Mouse (Mus musculus) lung, embryonic 16.5 days (tissue): ENCODE data around the gene Hspb9. TPM values are rescaled to one million over a fixed set of nuclear protein-coding genes. Genes with fewer than 3 reads are reported as not detected.

ENCODE experiments used
- ATAC-seq: fragments of 200-750 bp; cut with Nextera tagmentation; 2 replicates; pipeline ENCODE4 v1.8.0; 2017; ENCODE audit warnings: low read depth, mild to moderate bottlenecking, moderate library complexity
- H3K27ac ChIP-seq: fragments of 300-500 bp; sonication (generic); 2 replicates; pipeline ENCODE4 v1.5.1; 2014; ENCODE audit warnings: mild to moderate bottlenecking, control low read depth, low read length
- H3K27me3 ChIP-seq: fragments of 300-500 bp; sonication (generic); 2 replicates; pipeline ENCODE4 v1.6.1; 2014; ENCODE audit warnings: low read depth, low read length, mixed read lengths; ENCODE audit not compliant: control insufficient read depth, insufficient read depth
- H3K36me3 ChIP-seq: fragments of 300-500 bp; sonication (generic); 2 replicates; pipeline ENCODE4 v1.6.1; 2014; ENCODE audit warnings: low read length; ENCODE audit not compliant: control insufficient read depth, insufficient read depth
- H3K4me1 ChIP-seq: fragments of 300-500 bp; sonication (generic); replicated peaks from 2 replicates; pipeline ENCODE4 v1.6.1; 2014; ENCODE audit warnings: low read length, mixed read lengths; ENCODE audit not compliant: control insufficient read depth, insufficient read depth
- H3K4me2 ChIP-seq: fragments of 300-500 bp; sonication (generic); 2 replicates; pipeline ENCODE4 v1.6.1; 2014; ENCODE audit warnings: low read depth, low read length, control low read depth
- H3K4me3 ChIP-seq: fragments of 300-500 bp; sonication (generic); 2 replicates; pipeline ENCODE4 v1.5.1; 2014; ENCODE audit warnings: mild to moderate bottlenecking, low read length, control low read depth
- H3K9ac ChIP-seq: fragments of 300-500 bp; sonication (generic); 2 replicates; pipeline ENCODE4 v1.6.1; 2014; ENCODE audit warnings: low read length, control low read depth
- H3K9me3 ChIP-seq: fragments of 300-500 bp; sonication (generic); 2 replicates; pipeline ENCODE4 v1.6.1; 2016; ENCODE audit warnings: low read length; ENCODE audit not compliant: control insufficient read depth
- WGBS: fragments of 180-500 bp; shearing (Covaris S2); extraction: QIAGEN DNeasy Blood & Tissue Kit; methylation state at CpG from one replicate; pipeline ENCODE4 v1.1.7; 2014; 5-methylcytosine and 5-hydroxymethylcytosine counted together
- polyA plus RNA-seq: library from polyadenylated mRNA; unstranded; fragments of >200 nt; fragmentation: Nextera tagmentation; extraction: Ambion mirVana; gene quantifications from 2 replicates; pipeline ENCODE4 v1.2.1, GENCODE M21; 2015

Gene Hspb9
- not detected in 2 replicates for polyA plus RNA-seq

DNA sequence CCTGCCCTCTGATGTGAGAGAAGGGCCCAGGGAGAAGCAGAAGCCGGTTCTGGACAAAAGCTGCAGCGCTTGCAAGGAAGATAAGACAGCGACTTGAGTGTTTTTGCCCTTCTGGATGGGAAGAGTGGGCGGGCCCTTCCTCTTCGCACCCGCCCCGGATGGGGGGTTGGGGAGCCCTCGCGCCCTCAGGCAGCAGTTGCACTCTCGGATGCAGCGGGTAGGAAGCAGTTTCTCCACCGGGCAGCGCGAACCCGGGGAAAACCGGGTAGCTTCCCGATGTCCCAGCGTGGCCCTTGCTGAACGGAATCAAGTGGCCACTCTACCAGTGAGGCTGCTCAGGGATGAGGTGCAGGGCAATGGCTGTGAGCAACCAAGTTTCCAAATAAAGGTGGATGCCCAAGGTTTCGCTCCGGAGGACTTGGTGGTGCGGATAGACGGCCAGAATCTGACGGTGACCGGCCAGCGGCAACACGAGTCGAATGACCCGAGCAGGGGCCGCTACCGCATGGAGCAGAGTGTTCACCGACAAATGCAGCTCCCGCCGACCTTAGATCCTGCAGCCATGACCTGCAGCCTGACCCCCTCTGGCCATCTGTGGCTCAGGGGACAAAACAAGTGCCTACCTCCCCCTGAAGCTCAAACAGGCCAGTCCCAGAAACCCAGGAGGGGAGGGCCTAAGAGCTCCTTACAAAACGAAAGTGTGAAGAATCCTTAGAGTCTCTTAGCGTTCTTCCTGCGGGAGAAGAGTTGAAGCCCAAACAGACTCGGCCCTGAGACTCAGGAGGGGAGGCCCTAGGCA lies at the start of gene Hspb9:
Gene Hspb9, plus strand, starts transcription at position 116 of the 799 bp plus-strand sequence.
- peak; percentile 43 for ATAC-seq
- no peaks in the 10 kb centered on the region for H3K9me3 ChIP-seq
- peak within 1 kb of the TSS; percentile 59 for H3K9ac ChIP-seq
- peak within 1 kb of the TSS; percentile 41 for H3K4me3 ChIP-seq
- peak within 1 kb of the TSS; percentile 85 for H3K27ac ChIP-seq
- 8% methylated on average over 38 of the region's 38 CpGs for WGBS
- H3K36me3 ChIP-seq: peaks cover 18% of the 10 kb centered on the region
- peak within 1 kb of the TSS; percentile 68 for H3K4me2 ChIP-seq
- H3K4me1 ChIP-seq: peaks cover 26% of the 10 kb centered on the region
- no peaks in the 10 kb centered on the region for H3K27me3 ChIP-seq

DNA sequence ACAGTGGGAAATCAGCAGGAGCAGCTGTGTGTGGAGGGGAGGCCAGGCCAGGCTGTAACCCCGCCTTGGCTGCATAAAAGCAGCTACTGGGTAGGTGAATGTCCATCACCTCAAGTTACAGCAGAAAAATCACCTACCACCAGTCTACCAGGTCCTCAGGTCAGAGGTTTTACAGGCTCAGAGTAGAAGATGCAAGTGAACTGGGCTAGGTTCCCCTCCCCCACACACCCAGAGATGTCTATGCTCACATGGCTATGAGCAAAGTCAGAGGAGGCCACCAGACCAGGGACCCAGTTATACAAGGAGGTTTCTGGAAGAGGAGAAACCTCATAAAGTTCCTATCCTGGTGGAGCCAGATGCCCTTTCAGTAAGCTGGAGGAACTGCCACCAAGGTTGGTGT lies 42.6 kb upstream of the Hspb9 start:
- H3K9ac ChIP-seq: no peak overlapping the region
- H3K4me2 ChIP-seq: no peak overlapping the region
- no peak overlapping the region for H3K27ac ChIP-seq
- H3K36me3 ChIP-seq: no peaks in the 10 kb centered on the region
- H3K4me3 ChIP-seq: no peak overlapping the region
- H3K9me3 ChIP-seq: no peaks in the 10 kb centered on the region
- ATAC-seq: no peak
- 44% methylated on average over 1 of the region's 1 CpGs for WGBS
- H3K4me1 ChIP-seq: no peaks in the 10 kb centered on the region
- peaks cover 9% of the 10 kb centered on the region for H3K27me3 ChIP-seq

DNA sequence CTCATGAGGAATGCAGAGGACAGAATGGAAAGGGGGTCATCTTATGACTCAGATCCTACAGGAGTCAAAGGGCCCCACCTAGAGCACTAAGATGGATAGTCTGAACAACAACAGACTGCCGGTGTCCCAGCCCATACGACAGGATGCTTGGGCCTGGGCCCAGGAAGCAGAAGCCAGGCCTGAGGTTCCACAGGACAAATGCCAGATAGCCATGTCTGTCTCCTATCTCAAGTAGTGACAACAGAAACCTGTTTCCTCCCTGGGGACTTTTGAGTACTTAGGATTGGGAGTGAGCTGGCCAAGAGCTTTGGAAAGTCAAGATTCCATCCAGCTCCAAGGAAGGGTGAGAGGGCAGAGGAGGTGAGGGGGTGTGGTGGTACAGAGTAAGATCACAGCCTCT lies 41.7 kb upstream of the Hspb9 start:
- no peak overlapping the region for H3K4me2 ChIP-seq
- WGBS: 51% methylated on average over 2 of the region's 2 CpGs
- ATAC-seq: no peak

DNA sequence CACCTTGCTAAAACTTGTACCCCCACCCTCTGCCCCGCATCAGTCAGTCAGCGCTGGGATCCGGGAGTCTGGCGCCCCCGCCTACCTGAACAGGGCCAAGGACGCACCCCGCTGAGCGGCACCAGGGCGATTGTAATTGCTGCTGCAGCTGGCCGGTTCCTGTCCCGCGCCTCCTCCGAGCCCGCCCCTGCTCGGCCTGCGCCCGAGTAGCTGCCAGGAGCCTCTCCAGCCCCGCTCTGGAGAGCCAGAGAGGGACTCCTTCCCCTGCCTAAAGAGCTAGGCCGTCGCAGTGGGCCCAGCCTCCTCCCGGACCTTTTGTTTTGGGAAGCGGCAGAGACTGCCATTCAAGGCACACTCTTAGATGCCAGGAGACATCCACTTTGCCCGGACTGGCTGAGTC lies 40.5 kb upstream of the Hspb9 start:
- 2% methylated on average over 23 of the region's 23 CpGs for WGBS
- Histone ChIP-seq H3K9me3 (no peaks in the 10 kb centered on the region), H3K4me3 (no peak overlapping the region; the same call in 1 of the 2 replicates), H3K9ac (peak overlapping the region; percentile 50), H3K4me2 (0 out of 2 replicates have a peak overlapping the region, but pooled peaks have one; percentile 1), H3K4me1 (no peaks in the 10 kb centered on the region), H3K27me3 (peaks cover 9% of the 10 kb centered on the region), H3K36me3 (no peaks in the 10 kb centered on the region), H3K27ac (no peak overlapping the region)
- ATAC-seq: peak; percentile 66; the same call in 1 of the 2 replicates

More for the DNA sequence above, 41.7 kb upstream of the Hspb9 start:
- no peak overlapping the region for H3K27ac ChIP-seq
- no peaks in the 10 kb centered on the region for H3K9me3 ChIP-seq
- H3K9ac ChIP-seq: no peak overlapping the region
- H3K27me3 ChIP-seq: peaks cover 9% of the 10 kb centered on the region
- no peaks in the 10 kb centered on the region for H3K36me3 ChIP-seq
- no peak overlapping the region for H3K4me3 ChIP-seq
- no peaks in the 10 kb centered on the region for H3K4me1 ChIP-seq

DNA sequence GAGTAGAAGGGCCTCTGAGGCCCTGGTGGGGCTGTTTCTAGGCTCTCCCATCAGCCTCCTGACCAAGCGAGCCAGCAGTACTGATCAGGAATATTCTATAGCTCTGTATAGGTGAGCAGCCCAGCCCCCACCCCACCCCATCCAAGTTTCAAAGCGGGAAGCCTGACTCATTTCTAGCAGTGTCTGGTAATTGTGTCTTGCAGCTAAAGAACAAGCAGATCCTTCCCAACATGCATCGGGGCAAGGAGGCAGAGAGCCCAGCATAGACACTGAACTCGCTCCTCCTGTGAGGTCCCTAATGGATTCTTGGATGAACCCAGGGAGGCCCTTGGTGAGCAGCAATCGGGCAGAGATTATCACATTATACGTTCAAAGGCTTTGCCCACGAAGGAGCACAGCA lies 35.8 kb upstream of the Hspb9 start:
- Histone ChIP-seq H3K27ac (no peak overlapping the region), H3K4me2 (no peak overlapping the region), H3K4me1 (no peaks in the 10 kb centered on the region), H3K27me3 (peaks cover 5% of the 10 kb centered on the region), H3K4me3 (no peak overlapping the region), H3K9me3 (no peaks in the 10 kb centered on the region), H3K9ac (no peak overlapping the region), H3K36me3 (no peaks in the 10 kb centered on the region)
- 45% methylated on average over 7 of the region's 7 CpGs for WGBS
- ATAC-seq: no peak

DNA sequence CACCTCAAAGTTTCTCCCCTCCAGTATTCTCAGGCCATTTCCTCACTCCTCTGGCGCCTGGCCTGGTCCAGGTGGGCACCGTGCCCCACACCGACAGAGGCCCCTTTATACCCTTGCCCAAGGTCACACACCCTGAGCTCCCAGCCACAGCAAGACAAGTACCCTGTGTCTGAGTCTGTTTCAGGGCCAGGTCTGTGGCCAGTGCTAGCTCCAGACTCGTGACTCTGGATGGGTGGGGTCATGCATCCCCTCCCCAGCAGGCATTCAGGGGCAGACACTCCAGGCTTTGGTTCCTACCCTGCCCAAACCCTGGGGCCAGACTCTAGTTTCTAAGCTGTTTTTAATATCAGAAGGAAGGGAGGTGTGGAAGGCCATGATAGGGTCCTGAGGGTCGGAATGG lies 31.8 kb upstream of the Hspb9 start:
- WGBS: 68% methylated on average over 5 of the region's 5 CpGs
- no peak overlapping the region for H3K27ac ChIP-seq
- no peaks in the 10 kb centered on the region for H3K36me3 ChIP-seq
- no peaks in the 10 kb centered on the region for H3K27me3 ChIP-seq
- no peak for ATAC-seq
- H3K9me3 ChIP-seq: no peaks in the 10 kb centered on the region
- no peaks in the 10 kb centered on the region for H3K4me1 ChIP-seq
- no peak overlapping the region for H3K9ac ChIP-seq
- H3K4me2 ChIP-seq: no peak overlapping the region
- H3K4me3 ChIP-seq: no peak overlapping the region

DNA sequence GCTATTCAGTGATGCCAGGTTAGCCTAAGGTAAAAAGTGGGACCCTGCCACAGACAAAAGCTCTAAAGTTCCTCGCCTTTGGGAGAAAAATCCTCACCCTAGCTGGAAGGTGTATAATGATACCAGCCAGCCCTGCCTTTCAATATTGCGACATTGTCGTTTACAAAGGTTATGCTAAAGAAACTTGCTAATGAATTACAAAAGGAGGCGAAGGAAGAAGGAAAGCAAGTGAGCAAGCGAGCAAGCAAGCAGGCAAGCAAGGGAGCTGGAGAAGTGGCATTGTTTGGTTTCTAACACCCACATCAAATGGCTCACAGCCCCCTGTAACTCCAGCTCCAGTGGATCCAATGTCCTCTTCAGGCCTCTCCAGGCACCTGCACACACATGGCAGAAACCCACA lies 31.1 kb upstream of the Hspb9 start:
- H3K9me3 ChIP-seq: no peaks in the 10 kb centered on the region
- H3K4me1 ChIP-seq: no peaks in the 10 kb centered on the region
- H3K27me3 ChIP-seq: no peaks in the 10 kb centered on the region
- WGBS: 77% methylated on average over 5 of the region's 5 CpGs
- H3K4me2 ChIP-seq: no peak overlapping the region
- H3K4me3 ChIP-seq: no peak overlapping the region
- no peak for ATAC-seq
- no peaks in the 10 kb centered on the region for H3K36me3 ChIP-seq
- no peak overlapping the region for H3K27ac ChIP-seq
- H3K9ac ChIP-seq: no peak overlapping the region

DNA sequence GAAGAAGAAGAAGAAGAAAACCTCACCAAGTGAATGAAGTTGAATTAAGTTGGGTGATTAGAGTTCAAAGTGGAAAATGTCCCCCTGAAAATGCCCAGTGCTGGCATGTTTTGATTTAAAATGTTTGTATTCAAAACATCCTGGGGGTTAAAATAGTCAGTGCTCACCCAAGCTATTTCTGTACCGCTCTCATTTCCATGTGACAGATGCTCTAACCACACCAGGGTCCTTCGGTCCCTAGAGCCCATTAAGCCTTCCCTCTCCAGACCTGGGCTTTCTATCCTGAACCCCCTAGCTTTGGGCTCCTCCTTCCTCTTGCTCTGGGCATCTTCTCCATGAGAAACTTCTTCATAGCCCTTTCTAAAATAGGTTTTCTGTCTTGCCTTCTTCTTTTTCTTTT lies 29.6 kb upstream of the Hspb9 start:
- no peaks in the 10 kb centered on the region for H3K4me1 ChIP-seq
- H3K4me2 ChIP-seq: no peak overlapping the region
- H3K27me3 ChIP-seq: no peaks in the 10 kb centered on the region
- H3K27ac ChIP-seq: no peak overlapping the region
- no peak overlapping the region for H3K9ac ChIP-seq
- no peaks in the 10 kb centered on the region for H3K36me3 ChIP-seq
- no peaks in the 10 kb centered on the region for H3K9me3 ChIP-seq
- no peak for ATAC-seq
- no peak overlapping the region for H3K4me3 ChIP-seq
- WGBS: 70% methylated on average over 2 of the region's 2 CpGs

DNA sequence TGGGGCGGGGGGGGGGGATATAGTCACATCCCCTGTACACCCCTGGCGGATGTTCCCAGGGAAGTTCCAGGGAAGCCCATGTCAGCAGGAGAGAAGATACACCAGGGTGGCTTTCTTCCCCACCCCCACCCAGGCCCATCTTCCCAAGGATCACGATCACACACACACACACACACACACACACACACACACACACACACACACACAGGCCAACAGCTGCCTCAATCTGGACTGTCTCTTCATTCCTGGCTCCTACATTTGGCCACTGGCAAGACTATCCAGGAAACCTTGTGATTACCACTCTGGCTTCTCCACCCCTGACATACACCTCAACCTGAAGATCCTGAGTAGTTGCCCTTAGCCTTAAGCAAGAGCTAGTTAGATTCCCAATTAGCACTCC lies 28.3 kb upstream of the Hspb9 start:
- Histone ChIP-seq H3K4me2 (no peak overlapping the region), H3K4me3 (no peak overlapping the region), H3K27me3 (peaks cover 2% of the 10 kb centered on the region; the same call in 1 of the 2 replicates), H3K9ac (no peak overlapping the region), H3K4me1 (no peaks in the 10 kb centered on the region), H3K36me3 (no peaks in the 10 kb centered on the region), H3K27ac (no peak overlapping the region), H3K9me3 (no peaks in the 10 kb centered on the region)
- 69% methylated on average over 2 of the region's 3 CpGs for WGBS
- no peak for ATAC-seq
